Mouse (Mus musculus): Measurements from ENCODE around the gene Glipr1l2.

DNA sequence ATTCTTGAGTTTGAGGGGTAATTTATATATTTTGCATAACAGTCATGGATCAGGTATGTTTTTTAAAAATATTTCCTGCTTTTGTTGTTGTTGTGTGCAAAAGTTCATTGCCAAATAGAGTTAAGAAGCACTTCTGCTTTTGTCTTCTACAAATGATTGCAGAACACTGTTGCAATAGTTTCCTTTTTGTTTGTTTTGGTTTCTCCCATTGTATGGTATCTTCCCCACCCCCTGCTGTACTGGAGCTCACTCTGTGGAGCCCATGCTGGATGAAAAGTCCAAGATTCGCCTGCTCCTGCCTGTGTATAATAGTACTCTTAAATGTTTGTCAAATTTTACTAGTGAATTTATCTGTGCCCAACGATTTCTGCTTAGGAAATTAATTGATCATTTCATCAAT is 56.7 kb downstream of the Glipr1l2 start:
- TF ChIP-seq GATA1 (IDR thresholded peaks at IDR 0.05; ENCODE audit: low read length), result no peak
- TF ChIP-seq TAL1 (IDR thresholded peaks at IDR 0.05; ENCODE audit: low read length), result no peak

All from erythroblast, embryonic 14.5 days (primary cell).